Mouse (Mus musculus) heart, embryonic 14.5 days (tissue): ENCODE data around the gene Kncn. TPM values are rescaled to one million over a fixed set of nuclear protein-coding genes. Genes with fewer than 3 reads are reported as not detected.

ENCODE experiments used
- ATAC-seq: fragments of 200-750 bp; cut with Nextera tagmentation; 2 replicates; pipeline ENCODE4 v1.8.0; 2017; ENCODE audit warnings: low read depth, moderate TSS enrichment; ENCODE audit not compliant: insufficient number of reproducible peaks, insufficient read depth, low FRiP score
- H3K27ac ChIP-seq, 2 experiments: fragments of 200-500 bp in 1 of 2; fragments of 300-500 bp in 1 of 2; sonication (generic) in 1 of 2; replicated peaks in 1 of 2; 2 replicates each; pipeline ENCODE4 v1.5.1; 2012 to 2014; ENCODE audit warnings: low read depth in 2 of 2, low read length in 2 of 2, control low read depth in 1 of 2, mild to moderate bottlenecking in 1 of 2, mixed read lengths in 1 of 2; ENCODE audit not compliant: control insufficient read depth in 1 of 2, insufficient read depth in 1 of 2
- H3K27me3 ChIP-seq: fragments of 300-500 bp; sonication (generic); 2 replicates; pipeline ENCODE4 v1.6.1; 2014; ENCODE audit warnings: mild to moderate bottlenecking, low read length, control low read depth; ENCODE audit not compliant: control insufficient read depth, insufficient read depth
- H3K36me3 ChIP-seq: fragments of 300-500 bp; sonication (generic); 2 replicates; pipeline ENCODE4 v1.6.1; 2014; ENCODE audit warnings: mild to moderate bottlenecking, control low read depth, low read length, mixed read lengths; ENCODE audit not compliant: control insufficient read depth, insufficient read depth
- H3K4me1 ChIP-seq, 2 experiments: fragments of 200-500 bp in 1 of 2; fragments of 300-500 bp in 1 of 2; sonication (generic) in 1 of 2; 2 replicates each; pipeline ENCODE4 v1.6.1; 2012 to 2014; ENCODE audit warnings: low read length in 2 of 2, control low read depth in 1 of 2, mixed read lengths in 1 of 2; ENCODE audit not compliant: control insufficient read depth in 2 of 2, insufficient read depth in 2 of 2
- H3K4me2 ChIP-seq: fragments of 300-500 bp; sonication (generic); 2 replicates; pipeline ENCODE4 v1.6.1; 2014; ENCODE audit warnings: mild to moderate bottlenecking, low read length
- H3K4me3 ChIP-seq, 2 experiments: fragments of 200-500 bp in 1 of 2; fragments of 300-500 bp in 1 of 2; sonication (generic) in 1 of 2; 2 replicates each; pipeline ENCODE4 v1.5.1; 2012 to 2014; ENCODE audit warnings: low read length in 2 of 2, mild to moderate bottlenecking in 2 of 2, control low read depth in 1 of 2, low read depth in 1 of 2, moderate library complexity in 1 of 2; ENCODE audit not compliant: control insufficient read depth in 1 of 2, insufficient read depth in 1 of 2
- H3K9ac ChIP-seq: fragments of 300-500 bp; sonication (generic); 2 replicates; pipeline ENCODE4 v1.6.1; 2014; ENCODE audit warnings: mild to moderate bottlenecking, low read length
- H3K9me3 ChIP-seq: fragments of 300-500 bp; sonication (generic); 2 replicates; pipeline ENCODE4 v1.6.1; 2016; ENCODE audit warnings: low read length, control low read depth; ENCODE audit not compliant: control insufficient read depth
- WGBS: fragments of 180-500 bp; shearing (Covaris S2); extraction: QIAGEN DNeasy Blood & Tissue Kit; methylation state at CpG from one replicate; pipeline ENCODE4 v1.1.7; 2014; 5-methylcytosine and 5-hydroxymethylcytosine counted together
- polyA plus RNA-seq: library from polyadenylated mRNA; unstranded; fragments of >200 nt; fragmentation: Nextera tagmentation; extraction: Ambion mirVana; gene quantifications from 2 replicates; pipeline ENCODE4 v1.2.1, GENCODE M21; 2014

Kncn gene
- polyA plus RNA-seq, 1 experiment from 2014 or later: not detected

DNA sequence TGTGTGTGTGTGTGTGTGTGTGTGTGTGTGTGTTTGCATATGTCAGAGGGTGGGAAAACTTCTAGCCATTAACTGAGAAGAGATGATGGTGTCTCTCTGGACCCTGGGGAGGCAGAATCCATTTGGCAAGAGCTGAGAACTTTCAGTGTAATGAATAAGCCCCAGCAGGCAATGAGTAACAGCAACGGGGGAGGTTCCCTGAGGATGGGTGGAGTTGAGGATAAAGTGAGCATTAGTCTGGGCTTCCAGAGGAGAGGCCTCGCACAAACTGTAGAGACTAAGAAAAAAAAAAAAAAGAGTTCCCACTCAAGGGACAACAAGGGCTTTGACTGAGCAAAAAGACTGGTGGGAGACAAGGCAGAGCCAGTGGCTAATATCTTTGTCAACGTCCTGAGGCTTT, 10.1 kb downstream of the Kncn start:
- no peak overlapping the region for H3K4me3 ChIP-seq
- peaks cover 4 to 7% of the 10 kb centered on the region in 2 experiments; a peak in 2 of 4 replicates for H3K4me1 ChIP-seq
- no peak overlapping the region for H3K9ac ChIP-seq
- no peaks in the 10 kb centered on the region for H3K9me3 ChIP-seq
- no peak overlapping the region for H3K4me2 ChIP-seq
- no peak overlapping the region for H3K27ac ChIP-seq
- 17% methylated on average over 3 of the region's 3 CpGs for WGBS
- H3K27me3 ChIP-seq: peaks cover 74% of the 10 kb centered on the region
- H3K36me3 ChIP-seq: no peaks in the 10 kb centered on the region
- no peak for ATAC-seq

DNA sequence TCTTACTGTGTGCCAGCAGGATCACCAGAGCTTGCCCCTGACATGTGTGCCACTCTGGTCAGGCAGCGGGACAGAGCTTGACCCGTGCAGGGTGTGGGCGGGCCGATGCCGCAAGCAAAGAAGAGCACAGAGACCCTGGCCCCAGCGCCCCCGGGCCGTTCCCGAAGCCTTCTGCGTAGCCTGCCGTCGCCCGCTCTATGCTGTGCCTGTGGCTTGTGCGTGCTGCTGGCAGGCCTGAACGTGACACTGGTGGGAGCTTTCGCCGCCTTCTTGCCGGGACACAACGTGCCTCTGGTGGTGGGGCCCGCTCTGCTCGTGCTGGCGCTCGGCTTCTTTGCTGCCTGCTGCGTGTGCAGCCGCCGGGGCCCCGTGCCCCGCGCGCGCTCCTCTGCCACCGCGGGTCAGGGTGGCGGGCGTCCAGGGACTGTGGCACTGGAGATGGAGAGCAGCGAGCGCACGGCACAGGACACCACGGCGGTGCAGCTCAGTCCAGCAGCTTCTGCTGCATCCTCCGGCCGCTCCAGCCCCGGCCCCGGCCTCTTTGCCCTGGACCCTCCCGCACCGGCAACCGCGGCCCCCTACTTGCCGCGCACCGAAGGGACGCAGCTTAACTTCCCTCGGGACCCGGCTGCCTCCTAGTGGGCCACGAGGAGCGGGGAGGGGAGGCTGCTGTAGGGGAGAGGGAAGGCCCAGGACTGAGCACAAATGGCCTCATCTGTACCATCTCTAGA, 13.9 kb downstream of the Kncn start:
- Histone ChIP-seq H3K4me1 (no peaks in the 10 kb centered on the region), H3K9me3 (no peaks in the 10 kb centered on the region), H3K27me3 (peaks cover 66% of the 10 kb centered on the region), H3K9ac (peak overlapping the region; percentile 25), H3K4me3 (peak overlapping the region; percentile 29 to 36), H3K27ac (no peak overlapping the region), H3K36me3 (no peaks in the 10 kb centered on the region), H3K4me2 (peak overlapping the region; percentile 66)
- WGBS: under 1% methylated on average over 53 of the region's 56 CpGs
- ATAC-seq: no peak

GRCm38 (mm10) chr4:115902816-115903215, 18.6 kb downstream of the Kncn start:
- Histone ChIP-seq H3K4me3 (no peak overlapping the region), H3K9me3 (no peaks in the 10 kb centered on the region), H3K27me3 (peaks cover 87% of the 10 kb centered on the region), H3K36me3 (no peaks in the 10 kb centered on the region), H3K9ac (no peak overlapping the region), H3K4me1 (no peaks in the 10 kb centered on the region), H3K4me2 (no peak overlapping the region), H3K27ac (no peak overlapping the region)
- no peak for ATAC-seq
- WGBS: 17% methylated on average over 5 of the region's 5 CpGs

DNA sequence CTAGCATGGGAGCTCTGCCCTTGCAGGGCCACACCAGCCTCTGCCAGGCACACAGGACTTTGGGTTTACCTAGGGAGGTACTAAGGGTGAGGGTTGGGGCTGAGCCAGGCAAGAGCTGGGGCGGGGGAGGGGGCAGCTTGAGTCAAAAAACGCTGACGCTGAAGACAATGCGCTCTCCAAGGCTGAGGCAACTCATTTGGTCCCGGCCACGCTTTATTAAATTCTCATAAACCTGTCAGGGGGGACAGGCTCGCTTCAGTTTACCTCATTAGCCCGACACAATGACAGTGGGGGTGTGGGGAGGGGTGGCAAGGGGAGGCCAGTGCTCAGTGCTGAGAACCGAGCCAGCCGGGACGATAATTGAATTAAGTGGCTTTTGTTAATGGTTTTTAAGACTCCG, 20.2 kb downstream of the Kncn start:
- H3K4me2 ChIP-seq: no peak overlapping the region
- no peak for ATAC-seq
- H3K4me3 ChIP-seq: no peak overlapping the region
- peaks cover 87% of the 10 kb centered on the region for H3K27me3 ChIP-seq
- WGBS: 14% methylated on average over 12 of the region's 12 CpGs
- H3K9ac ChIP-seq: no peak overlapping the region
- H3K9me3 ChIP-seq: no peaks in the 10 kb centered on the region
- H3K36me3 ChIP-seq: no peaks in the 10 kb centered on the region
- no peak overlapping the region for H3K27ac ChIP-seq
- 0 out of 4 replicates have a peak, but pooled peaks cover 2 to 4% of the 10 kb centered on the region in 2 experiments for H3K4me1 ChIP-seq

GRCm38 (mm10) chr4:115905701-115906100, 21.5 kb downstream of the Kncn start:
- ATAC-seq: no peak
- WGBS: 7% methylated on average over 7 of the region's 7 CpGs
- H3K4me2 ChIP-seq: no peak overlapping the region

GRCm38 (mm10) chr4:115906791-115907190, 22.6 kb downstream of the Kncn start:
- H3K36me3 ChIP-seq: no peaks in the 10 kb centered on the region
- no peak overlapping the region for H3K9ac ChIP-seq
- H3K27ac ChIP-seq: no peak overlapping the region
- no peak overlapping the region for H3K4me2 ChIP-seq
- H3K27me3 ChIP-seq: peaks cover 70% of the 10 kb centered on the region
- no peak overlapping the region for H3K4me3 ChIP-seq
- ATAC-seq: no peak; the same call in 1 of the 2 replicates
- WGBS: 71% methylated on average over 3 of the region's 3 CpGs
- no peaks in the 10 kb centered on the region for H3K9me3 ChIP-seq
- 0 out of 4 replicates have a peak, but pooled peaks cover 2 to 5% of the 10 kb centered on the region in 2 experiments for H3K4me1 ChIP-seq

More at GRCm38 (mm10) chr4:115905701-115906100, 21.5 kb downstream of the Kncn start:
- no peaks in the 10 kb centered on the region for H3K9me3 ChIP-seq
- H3K4me3 ChIP-seq: no peak overlapping the region
- no peak overlapping the region for H3K9ac ChIP-seq
- H3K36me3 ChIP-seq: no peaks in the 10 kb centered on the region
- H3K27me3 ChIP-seq: peaks cover 77% of the 10 kb centered on the region
- no peak overlapping the region for H3K27ac ChIP-seq
- 0 out of 4 replicates have a peak, but pooled peaks cover 2 to 4% of the 10 kb centered on the region in 2 experiments for H3K4me1 ChIP-seq

GRCm38 (mm10) chr4:115907994-115908393, 23.8 kb downstream of the Kncn start:
- no peak overlapping the region for H3K4me2 ChIP-seq
- H3K9ac ChIP-seq: no peak overlapping the region
- H3K9me3 ChIP-seq: no peaks in the 10 kb centered on the region
- 0 out of 4 replicates have a peak, but pooled peaks cover 2 to 6% of the 10 kb centered on the region in 2 experiments for H3K4me1 ChIP-seq
- H3K36me3 ChIP-seq: no peaks in the 10 kb centered on the region
- peak overlapping the region in 1 of 2 experiments; percentile 24; a peak in 1 of 4 replicates for H3K27ac ChIP-seq
- H3K27me3 ChIP-seq: peaks cover 66% of the 10 kb centered on the region
- 29% methylated on average over 1 of the region's 1 CpGs for WGBS
- ATAC-seq: no peak
- no peak overlapping the region for H3K4me3 ChIP-seq
